Mouse (Mus musculus) limb, embryonic 14.5 days (tissue): ENCODE data around the gene Ovol2. TPM values are rescaled to one million over a fixed set of nuclear protein-coding genes. Genes with fewer than 3 reads are reported as not detected.

Source experiments
- ATAC-seq: fragments of 200-750 bp; cut with Nextera tagmentation; 2 replicates; pipeline ENCODE4 v1.8.0; 2017; ENCODE audit warnings: low read depth, moderate number of reproducible peaks, moderate TSS enrichment; ENCODE audit not compliant: low FRiP score
- DNase-seq: peaks from one replicate; pipeline ENCODE4 v3.0.0-alpha.2; 2015; ENCODE audit warnings: low spot score
- H3K27ac ChIP-seq: fragments of 300-500 bp; sonication (generic); replicated peaks from 2 replicates; pipeline ENCODE4 v1.5.1; 2014; ENCODE audit warnings: low read depth, mild to moderate bottlenecking, low read length, moderate library complexity, mixed read lengths
- H3K27me3 ChIP-seq: fragments of 300-500 bp; sonication (generic); 2 replicates; pipeline ENCODE4 v1.6.1; 2014; ENCODE audit warnings: low read length, mixed read lengths; ENCODE audit not compliant: control insufficient read depth, insufficient read depth
- H3K36me3 ChIP-seq: fragments of 300-500 bp; sonication (generic); 2 replicates; pipeline ENCODE4 v1.6.1; 2014; ENCODE audit warnings: mild to moderate bottlenecking, low read length, moderate library complexity, mixed read lengths; ENCODE audit not compliant: control insufficient read depth, insufficient read depth
- H3K4me1 ChIP-seq: fragments of 300-500 bp; sonication (generic); 2 replicates; pipeline ENCODE4 v1.6.1; 2014; ENCODE audit warnings: antibody characterized with exemption, low read length, mixed read lengths; ENCODE audit not compliant: control insufficient read depth, insufficient read depth
- H3K4me2 ChIP-seq: fragments of 300-500 bp; sonication (generic); replicated peaks from 2 replicates; pipeline ENCODE4 v1.6.1; 2014; ENCODE audit warnings: low read depth, mild to moderate bottlenecking, low read length, moderate library complexity; ENCODE audit not compliant: severe bottlenecking
- H3K4me3 ChIP-seq: fragments of 300-500 bp; sonication (generic); replicated peaks from 2 replicates; pipeline ENCODE4 v1.5.1; 2014; ENCODE audit warnings: low read length
- H3K9ac ChIP-seq: fragments of 300-500 bp; sonication (generic); 2 replicates; pipeline ENCODE4 v1.6.1; 2014; ENCODE audit warnings: mild to moderate bottlenecking, low read depth, low read length, moderate library complexity; ENCODE audit not compliant: severe bottlenecking
- H3K9me3 ChIP-seq: fragments of 300-500 bp; sonication (generic); 2 replicates; pipeline ENCODE4 v1.6.1; 2016; ENCODE audit warnings: low read length; ENCODE audit not compliant: control insufficient read depth
- POLR2A ChIP-seq: fragments of 200-500 bp; IDR thresholded peaks from 2 replicates; pipeline ENCODE4 v1.8.0; 2012; ENCODE audit warnings: inconsistent platforms, mild to moderate bottlenecking, moderate library complexity, borderline replicate concordance; ENCODE audit not compliant: insufficient read depth, insufficient read length; ENCODE audit errors: extremely low read depth
- WGBS: fragments of 180-500 bp; shearing (Covaris S2); extraction: QIAGEN DNeasy Blood & Tissue Kit; methylation state at CpG from one replicate; pipeline ENCODE4 v1.1.7; 2014; 5-methylcytosine and 5-hydroxymethylcytosine counted together
- polyA plus RNA-seq, 2 experiments: library from polyadenylated mRNA; depleted of rRNA in 1 of 2; stranded (reverse) in 1 of 2; unstranded in 1 of 2; fragments of >200 nt; fragmentation: Nextera tagmentation in 1 of 2; extraction: Ambion mirVana in 1 of 2; gene quantifications; 2 replicates each; pipeline versions ENCODE4 v1.2.1 to v1.2.3; 2012 to 2014

Ovol2 gene
- polyA plus RNA-seq, 2 experiments = 1.8 to 2.9 TPM

DNA sequence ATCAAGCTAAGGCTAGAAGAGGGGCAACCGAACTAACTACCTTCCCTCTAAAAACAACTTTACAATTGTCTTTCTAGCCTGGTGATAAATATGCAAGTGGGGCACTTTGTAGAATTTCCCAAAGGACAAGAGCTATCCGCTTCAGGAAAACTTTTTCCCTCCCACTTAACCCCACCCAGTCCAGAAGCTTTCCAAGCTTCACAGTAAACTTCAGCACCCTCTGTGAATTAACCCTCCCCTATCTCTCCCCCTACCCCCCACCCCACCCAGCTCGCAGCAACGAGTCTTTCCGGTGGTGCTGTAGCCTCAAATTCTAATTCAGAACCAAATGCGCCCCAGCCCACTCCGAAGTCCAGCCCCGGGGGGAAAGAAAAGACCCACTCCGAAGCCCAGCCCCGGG is 2.5 kb downstream of the Ovol2 start:
- 9% methylated on average over 10 of the region's 10 CpGs for WGBS
- Histone ChIP-seq H3K4me1 (peaks cover 23% of the 10 kb centered on the region; the same call in 1 of the 2 replicates), H3K4me2 (peak overlapping the region; percentile 99), H3K9ac (no peak overlapping the region), H3K27me3 (peaks cover 61% of the 10 kb centered on the region), H3K27ac (no peak overlapping the region), H3K4me3 (0 out of 2 replicates have a peak overlapping the region, but pooled peaks have one; percentile 59), H3K9me3 (no peaks in the 10 kb centered on the region), H3K36me3 (no peaks in the 10 kb centered on the region)
- no peak for TF ChIP-seq POLR2A
- no peak for DNase-seq
- no peak for ATAC-seq

DNA sequence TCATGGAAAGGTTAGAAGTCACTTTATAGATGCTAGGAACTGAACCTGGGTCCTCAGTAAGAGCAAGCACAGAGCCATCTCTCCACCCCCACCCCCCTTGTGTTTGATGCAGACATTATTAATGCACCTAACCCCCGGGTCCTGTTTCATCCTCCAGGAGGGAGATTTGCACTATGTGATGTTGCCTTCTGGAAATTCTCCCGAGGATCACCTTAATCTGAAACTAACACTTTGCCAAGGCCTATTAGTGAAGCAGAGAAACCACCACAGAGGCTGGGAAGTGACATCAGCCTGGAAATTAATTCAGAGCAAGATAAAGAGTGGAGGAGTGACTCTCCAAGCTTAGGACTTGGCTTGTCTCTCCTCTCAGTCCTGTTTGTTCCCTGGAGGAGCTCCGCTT is 7.7 kb downstream of the Ovol2 start:
- H3K9ac ChIP-seq = no peak overlapping the region
- H3K4me1 ChIP-seq = no peaks in the 10 kb centered on the region
- no peaks in the 10 kb centered on the region for H3K36me3 ChIP-seq
- no peak overlapping the region for H3K4me2 ChIP-seq
- no peak for TF ChIP-seq POLR2A
- peaks cover 9% of the 10 kb centered on the region; the same call in 1 of the 2 replicates for H3K27me3 ChIP-seq
- no peak overlapping the region for H3K27ac ChIP-seq
- whole genome bisulfite sequencing = 52% methylated on average over 3 of the region's 3 CpGs
- no peak overlapping the region for H3K4me3 ChIP-seq
- no peaks in the 10 kb centered on the region for H3K9me3 ChIP-seq
- ATAC-seq (no peak), DNase-seq (no peak)

DNA sequence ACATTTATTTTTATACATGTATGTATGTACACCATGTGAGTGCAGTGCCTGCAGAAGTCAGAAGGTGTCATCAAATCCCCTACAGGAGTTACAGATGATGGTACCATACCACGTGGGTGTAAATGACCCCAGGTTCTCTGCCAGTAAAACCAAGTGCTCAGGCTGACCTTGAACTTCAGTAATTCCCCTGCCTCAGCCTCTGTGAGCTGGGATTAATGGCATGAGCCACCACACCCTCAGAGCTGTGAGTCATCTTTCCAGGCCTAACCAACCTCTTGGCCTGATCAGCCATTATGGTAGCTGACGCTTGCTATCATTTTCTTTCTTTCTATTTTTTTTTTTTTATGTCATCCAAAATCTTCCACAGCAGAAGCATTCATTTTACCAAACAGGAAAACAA is 20.6 kb downstream of the Ovol2 start:
- Histone ChIP-seq H3K9ac (no peak overlapping the region), H3K4me1 (no peaks in the 10 kb centered on the region), H3K9me3 (no peaks in the 10 kb centered on the region), H3K27ac (no peak overlapping the region), H3K4me2 (no peak overlapping the region), H3K36me3 (no peaks in the 10 kb centered on the region), H3K4me3 (no peak overlapping the region), H3K27me3 (no peaks in the 10 kb centered on the region)
- no peak for ATAC-seq
- DNase-seq = no peak
- no peak for TF ChIP-seq POLR2A
- WGBS = 77% methylated on average over 2 of the region's 2 CpGs

DNA sequence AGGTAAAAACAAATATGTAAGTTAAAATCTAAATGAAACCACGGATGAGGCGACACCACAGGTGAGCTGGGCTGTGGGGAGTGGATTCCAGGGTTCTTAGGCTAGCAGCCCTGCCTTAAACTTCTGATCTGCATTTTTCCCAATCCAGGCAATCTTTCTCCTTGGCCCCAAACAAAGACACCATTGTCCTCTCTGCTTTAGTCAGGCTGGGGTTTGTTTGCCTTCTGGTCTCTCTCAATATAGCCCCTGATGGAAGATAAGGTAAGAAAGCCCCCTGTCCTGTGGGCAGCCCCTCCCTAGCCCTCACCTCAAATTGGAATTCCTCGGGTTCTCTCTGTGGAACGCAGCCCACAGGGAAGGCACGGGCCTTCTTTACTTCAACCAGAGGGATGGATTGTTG is 21.7 kb downstream of the Ovol2 start:
- Histone ChIP-seq H3K27ac (no peak overlapping the region), H3K4me3 (no peak overlapping the region), H3K27me3 (no peaks in the 10 kb centered on the region), H3K4me2 (no peak overlapping the region), H3K4me1 (no peaks in the 10 kb centered on the region), H3K9me3 (no peaks in the 10 kb centered on the region), H3K9ac (no peak overlapping the region), H3K36me3 (no peaks in the 10 kb centered on the region)
- DNase-seq (no peak), ATAC-seq (no peak)
- WGBS = 50% methylated on average over 5 of the region's 5 CpGs
- no peak for TF ChIP-seq POLR2A

DNA sequence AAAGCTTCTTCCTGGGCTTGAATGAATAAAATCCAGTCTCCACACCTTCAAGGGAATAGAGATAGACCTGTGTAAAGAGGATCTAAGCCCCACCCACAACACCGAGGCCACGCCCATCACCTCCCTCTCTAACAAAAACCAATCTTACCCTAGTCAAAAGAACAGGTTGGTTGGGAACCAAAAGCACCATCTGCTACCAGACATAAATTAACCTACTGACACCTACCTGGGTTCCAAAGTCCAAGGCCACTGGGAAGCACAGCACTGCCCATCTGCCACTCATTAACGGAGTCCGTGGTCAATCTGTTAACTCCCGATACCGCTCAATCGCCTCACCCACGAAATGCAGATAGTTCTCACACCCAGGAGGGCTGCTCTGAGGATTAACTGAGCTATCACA is 23.4 kb downstream of the Ovol2 start:
- Histone ChIP-seq H3K9me3 (no peaks in the 10 kb centered on the region), H3K27ac (no peak overlapping the region), H3K9ac (no peak overlapping the region), H3K4me3 (no peak overlapping the region), H3K36me3 (no peaks in the 10 kb centered on the region), H3K27me3 (no peaks in the 10 kb centered on the region), H3K4me1 (no peaks in the 10 kb centered on the region), H3K4me2 (no peak overlapping the region)
- DNase-seq (no peak), ATAC-seq (no peak)
- TF ChIP-seq POLR2A = no peak
- 60% methylated on average over 8 of the region's 8 CpGs for WGBS

DNA sequence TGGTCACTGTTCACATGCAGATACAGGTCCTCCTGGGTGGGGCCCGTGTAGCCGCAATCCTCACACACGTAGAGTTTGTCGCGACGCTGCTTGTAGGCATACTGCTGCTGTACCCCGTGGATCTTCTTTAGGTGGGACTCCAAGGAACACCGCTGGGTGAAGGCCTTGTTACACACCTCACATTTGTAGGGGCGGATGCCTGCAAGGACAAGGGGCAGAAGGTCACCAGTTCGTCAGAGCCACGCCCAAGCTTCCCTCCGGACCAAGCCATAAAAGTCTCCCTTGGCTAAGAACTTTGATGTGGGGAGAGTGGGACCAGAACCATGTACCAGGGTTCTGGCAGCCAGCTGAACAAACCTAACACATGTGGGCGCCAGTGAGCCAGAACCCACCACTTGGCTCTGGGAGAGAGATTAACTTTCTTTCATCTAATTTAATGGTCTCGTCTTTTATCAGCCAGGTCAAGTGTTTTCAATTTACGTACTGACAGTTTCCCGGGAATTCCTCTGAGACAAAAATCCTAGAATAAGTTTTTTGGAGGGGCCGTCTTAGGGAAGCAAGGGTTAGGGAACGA is 26.1 kb downstream of the Ovol2 start:
- H3K9me3 ChIP-seq = no peaks in the 10 kb centered on the region
- no peak overlapping the region for H3K4me3 ChIP-seq
- TF ChIP-seq POLR2A = no peak
- H3K4me1 ChIP-seq = no peaks in the 10 kb centered on the region
- ATAC-seq (no peak), DNase-seq (no peak)
- no peak overlapping the region for H3K27ac ChIP-seq
- H3K9ac ChIP-seq = no peak overlapping the region
- whole genome bisulfite sequencing = 54% methylated on average over 18 of the region's 18 CpGs
- no peaks in the 10 kb centered on the region for H3K36me3 ChIP-seq
- H3K27me3 ChIP-seq = no peaks in the 10 kb centered on the region
- H3K4me2 ChIP-seq = no peak overlapping the region
